14 mouse cellular contexts compared by ENCODE assay signal in the genomic region with DNA sequence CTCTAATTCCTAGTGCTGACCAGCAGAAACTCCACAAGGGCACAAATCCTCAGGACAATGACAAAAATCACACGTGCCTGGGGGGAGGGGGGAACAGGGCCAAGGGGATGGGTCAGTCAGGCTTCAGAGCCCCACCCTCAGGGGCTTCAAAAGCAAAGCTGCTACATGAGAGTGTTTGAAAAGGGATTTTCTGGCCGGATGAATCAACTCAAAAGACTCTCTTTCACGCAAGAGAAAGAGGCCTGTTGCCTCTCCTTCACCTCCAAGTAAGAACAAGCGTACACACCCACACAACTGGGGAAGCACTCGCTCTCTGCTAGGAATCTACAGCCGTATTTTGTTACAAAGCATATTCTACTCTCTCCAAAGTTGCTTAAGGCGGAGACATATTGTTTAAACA. TPM values are rescaled to one million over a fixed set of nuclear protein-coding genes. Genes with fewer than 3 reads are reported as not detected.
DNase-seq lines count a peak whose midpoint lies in the region; ATAC-seq and TF ChIP-seq lines count a peak whose summit lies in the region.
"Had no signal": no experiment of that assay in that cellular context is flagged by ENCODE, and none has a peak within 500 bp of the region (broad histone marks: within the 10 kb centered on the region; RNA-seq: fewer than 3 reads in every experiment).

No protein-coding gene starts in this region.

- 20% methylated on average over 7 of the region's 7 CpGs for WGBS in hindbrain, postnatal 0 days
- WGBS in hindbrain, embryonic 14.5 days, result 11% methylated on average over 7 of the region's 7 CpGs
- 39% methylated on average over 7 of the region's 7 CpGs for WGBS in limb, embryonic 15.5 days
- 63% methylated on average over 7 of the region's 7 CpGs for WGBS in cerebellum, adult 2 months
- WGBS in heart, embryonic 12.5 days, result 56% methylated on average over 7 of the region's 7 CpGs

- 0 out of 2 replicates have a peak, but pooled peaks have one; percentile 55 for ATAC-seq in hindbrain, postnatal 0 days
- ATAC-seq in hindbrain, embryonic 14.5 days (ENCODE audit: low FRiP score), result no peak
- ATAC-seq in limb, embryonic 15.5 days (ENCODE audit: insufficient number of reproducible peaks, low FRiP score, low TSS enrichment, low read depth), result no peak
- ATAC-seq in heart, embryonic 12.5 days (ENCODE audit: insufficient number of reproducible peaks, low FRiP score), result no peak
- ATAC-seq: liver, embryonic 12.5 days had no signal

- H3K36me3 ChIP-seq in hindbrain, postnatal 0 days (ENCODE audit: insufficient read depth, low read length), result no peaks in the 10 kb centered on the region
- H3K36me3 ChIP-seq in hindbrain, embryonic 14.5 days (replicated peaks; ENCODE audit: control insufficient read depth, insufficient read depth), result no peaks in the 10 kb centered on the region
- H3K36me3 ChIP-seq in E14TG2a.4 (ENCODE audit: insufficient read depth, low read length), result 0 out of 2 replicates have a peak, but pooled peaks cover 5% of the 10 kb centered on the region
- peaks cover 5% of the 10 kb centered on the region; the same call in 1 of the 2 replicates for H3K36me3 ChIP-seq in limb, embryonic 15.5 days
- H3K36me3 ChIP-seq in heart, embryonic 12.5 days, result no peaks in the 10 kb centered on the region
- H3K36me3 ChIP-seq: liver, embryonic 12.5 days had no signal

- H3K27ac ChIP-seq in hindbrain, postnatal 0 days, result no peak overlapping the region
- H3K27ac ChIP-seq in hindbrain, embryonic 14.5 days, result no peak overlapping the region
- 0 out of 2 replicates have a peak overlapping the region, but pooled peaks have one; percentile 52 for H3K27ac ChIP-seq in limb, embryonic 15.5 days
- H3K27ac ChIP-seq in cerebellum, adult 2 months (ENCODE audit: insufficient read depth, low read length), result no peak overlapping the region
- no peak overlapping the region for H3K27ac ChIP-seq in heart, embryonic 12.5 days (ENCODE audit: poor library complexity, severe bottlenecking)
- H3K27ac ChIP-seq: liver, embryonic 12.5 days had no signal

- H3K4me3 ChIP-seq in hindbrain, postnatal 0 days (ENCODE audit: low read length), result no peak overlapping the region
- no peak overlapping the region for H3K4me3 ChIP-seq in hindbrain, embryonic 14.5 days (replicated peaks; ENCODE audit: low read length)
- H3K4me3 ChIP-seq in E14TG2a.4 (replicated peaks; ENCODE audit: low read length), result peak overlapping the region; percentile 49
- no peak overlapping the region for H3K4me3 ChIP-seq in limb, embryonic 15.5 days
- no peak overlapping the region for H3K4me3 ChIP-seq in cerebellum, adult 2 months (replicated peaks; ENCODE audit: insufficient read depth, low read depth, low read length)
- no peak overlapping the region for H3K4me3 ChIP-seq in heart, embryonic 12.5 days
- H3K4me3 ChIP-seq: liver, embryonic 12.5 days had no signal

- H3K9me3 ChIP-seq in hindbrain, postnatal 0 days (ENCODE audit: low read length), result no peaks in the 10 kb centered on the region
- no peaks in the 10 kb centered on the region for H3K9me3 ChIP-seq in hindbrain, embryonic 14.5 days (ENCODE audit: control insufficient read depth, low read length)
- no peaks in the 10 kb centered on the region for H3K9me3 ChIP-seq in E14TG2a.4 (ENCODE audit: low read length)
- H3K9me3 ChIP-seq in limb, embryonic 15.5 days, result no peaks in the 10 kb centered on the region
- H3K9me3 ChIP-seq in heart, embryonic 12.5 days (replicated peaks), result no peaks in the 10 kb centered on the region; the same call in 1 of the 2 replicates
- H3K9me3 ChIP-seq: liver, embryonic 12.5 days had no signal

- H3K4me1 ChIP-seq in hindbrain, postnatal 0 days (ENCODE audit: insufficient read depth, low read length), result peaks cover 12% of the 10 kb centered on the region; the same call in 1 of the 2 replicates
- no peaks in the 10 kb centered on the region; the same call in 1 of the 2 replicates for H3K4me1 ChIP-seq in hindbrain, embryonic 14.5 days (replicated peaks; ENCODE audit: control insufficient read depth, insufficient read depth, low read length)
- H3K4me1 ChIP-seq in E14TG2a.4 (replicated peaks; ENCODE audit: low read depth, low read length), result peaks cover 99% of the 10 kb centered on the region
- peaks cover 18% of the 10 kb centered on the region for H3K4me1 ChIP-seq in limb, embryonic 15.5 days
- H3K4me1 ChIP-seq in cerebellum, adult 2 months (ENCODE audit: control insufficient read depth, insufficient read depth, low read length), result peaks cover 21% of the 10 kb centered on the region; the same call in 1 of the 2 replicates
- no peaks in the 10 kb centered on the region for H3K4me1 ChIP-seq in heart, embryonic 12.5 days (replicated peaks)

- H3K9ac ChIP-seq in hindbrain, postnatal 0 days (replicated peaks; ENCODE audit: low read length), result no peak overlapping the region
- no peak overlapping the region for H3K9ac ChIP-seq in hindbrain, embryonic 14.5 days
- no peak overlapping the region for H3K9ac ChIP-seq in limb, embryonic 15.5 days
- H3K9ac ChIP-seq in heart, embryonic 12.5 days, result no peak overlapping the region
- H3K9ac ChIP-seq: liver, embryonic 12.5 days had no signal

- DNase-seq in hindbrain, postnatal 0 days (ENCODE audit: low spot score), result no peak
- no peak for DNase-seq in hindbrain, embryonic 14.5 days (ENCODE audit: low spot score)
- DNase-seq in brain, embryonic 14.5 days (ENCODE audit: low read depth), result peak; percentile 82
- no peak for DNase-seq in cerebellum, adult 2 months
- no peak for DNase-seq in thymus, postnatal 25 days
- DNase-seq: adrenal gland, adult 8-10 months; gastrocnemius, postnatal 25 days; heart, postnatal 10 days; thymus, postnatal 4 days had no signal

- no peak for TF ChIP-seq CTCF in hindbrain, postnatal 0 days (IDR thresholded peaks at IDR 0.05; ENCODE audit: low read depth)
- TF ChIP-seq CTCF in E14TG2a.4 (conservative IDR thresholded peaks at IDR 0.05; ENCODE audit: low read length), result no peak
- no peak for TF ChIP-seq CTCF in brain, embryonic 14.5 days (IDR thresholded peaks at IDR 0.05; ENCODE audit: borderline replicate concordance, extremely low read depth, insufficient read depth, insufficient read length)
- TF ChIP-seq CTCF in cerebellum, adult 2 months (IDR thresholded peaks at IDR 0.05; ENCODE audit: borderline replicate concordance, insufficient read depth, low read depth, low read length), result no peak

- H3K4me2 ChIP-seq in hindbrain, postnatal 0 days (ENCODE audit: low read depth, low read length), result no peak overlapping the region
- no peak overlapping the region for H3K4me2 ChIP-seq in hindbrain, embryonic 14.5 days (replicated peaks)
- no peak overlapping the region for H3K4me2 ChIP-seq in limb, embryonic 15.5 days
- no peak overlapping the region for H3K4me2 ChIP-seq in heart, embryonic 12.5 days
- H3K4me2 ChIP-seq: liver, embryonic 12.5 days had no signal

- no peak for TF ChIP-seq POLR2A in brain, embryonic 14.5 days (IDR thresholded peaks at IDR 0.05; ENCODE audit: borderline replicate concordance, extremely low read depth, insufficient read depth, insufficient read length, poor library complexity, severe bottlenecking)
- no peak for TF ChIP-seq POLR2A in cerebellum, adult 2 months (IDR thresholded peaks at IDR 0.05; ENCODE audit: borderline replicate concordance, insufficient read depth, low read length)

- H3K27me3 ChIP-seq in hindbrain, postnatal 0 days (ENCODE audit: insufficient read depth, low read length), result no peaks in the 10 kb centered on the region
- H3K27me3 ChIP-seq in hindbrain, embryonic 14.5 days (ENCODE audit: control insufficient read depth, insufficient read depth, low read length), result no peaks in the 10 kb centered on the region
- H3K27me3 ChIP-seq in E14TG2a.4 (ENCODE audit: insufficient read depth, low read length), result no peaks in the 10 kb centered on the region
- no peaks in the 10 kb centered on the region for H3K27me3 ChIP-seq in limb, embryonic 15.5 days
- no peaks in the 10 kb centered on the region for H3K27me3 ChIP-seq in cerebellum, adult 2 months (ENCODE audit: control insufficient read depth, insufficient read depth, low read length)
- peaks cover 84% of the 10 kb centered on the region for H3K27me3 ChIP-seq in heart, embryonic 12.5 days (replicated peaks)
- H3K27me3 ChIP-seq: CH12.LX; liver, embryonic 12.5 days had no signal

RNA-seq across cellular contexts. Expression of a gene that starts 28.6 kb away (rescaled TPM):
- total RNA-seq in hindbrain, postnatal 0 days (2014; rRNA removed), result 108 and 110 TPM in 2 replicates
- polyA plus RNA-seq in hindbrain, postnatal 0 days (2015; fragmentation: Nextera tagmentation; extraction: Ambion mirVana), result 15.2 and 19.7 TPM in 2 replicates
- polyA plus RNA-seq in hindbrain, embryonic 14.5 days (2014; fragmentation: Nextera tagmentation; extraction: Ambion mirVana), result 18.8 and 21.4 TPM in 2 replicates
- 24.3 and 49.4 TPM in 2 replicates for polyA plus RNA-seq in brain, embryonic 14.5 days (2012; rRNA removed)
- polyA plus RNA-seq in limb, embryonic 15.5 days (2015; fragmentation: Nextera tagmentation; extraction: Ambion mirVana), result 19.1 and 20.5 TPM in 2 replicates
- 63.3 and 74.7 TPM in 2 replicates for polyA plus RNA-seq in cerebellum, adult 2 months (2012; rRNA removed)
- polyA plus RNA-seq in heart, embryonic 12.5 days (2016; fragmentation: Nextera tagmentation; extraction: Ambion mirVana), result 3.7 and 3.8 TPM in 2 replicates
